Mouse (Mus musculus) kidney, postnatal 0 days (tissue): ENCODE results near the gene Ankrd6. TPM values are rescaled to one million over a fixed set of nuclear protein-coding genes. Genes with fewer than 3 reads are reported as not detected.
A peak's percentile ranks its signal among the peaks of the same experiment; 100 is the strongest.

Experiments
- ATAC-seq: fragments of 200-750 bp; cut with Nextera tagmentation; replicated peaks from 2 replicates; pipeline ENCODE4 v1.8.0; 2017; ENCODE audit warnings: low read depth, moderate number of reproducible peaks, moderate TSS enrichment, moderate library complexity; ENCODE audit not compliant: low FRiP score
- DNase-seq: peaks from one replicate; pipeline ENCODE4 v3.0.0-alpha.2; 2016; ENCODE audit warnings: low spot score
- H3K27ac ChIP-seq: fragments of 300-500 bp; sonication (generic); 2 replicates; pipeline ENCODE4 v1.5.1; 2014; ENCODE audit warnings: mild to moderate bottlenecking
- H3K27me3 ChIP-seq: fragments of 300-500 bp; sonication (generic); 2 replicates; pipeline ENCODE4 v1.6.1; 2014; ENCODE audit warnings: low read length, mixed read lengths; ENCODE audit not compliant: insufficient read depth
- H3K36me3 ChIP-seq: fragments of 300-500 bp; sonication (generic); 2 replicates; pipeline ENCODE4 v1.6.1; 2014; ENCODE audit warnings: low read length, mixed read lengths; ENCODE audit not compliant: insufficient read depth
- H3K4me1 ChIP-seq: fragments of 300-500 bp; sonication (generic); replicated peaks from 2 replicates; pipeline ENCODE4 v1.6.1; 2014; ENCODE audit warnings: antibody characterized with exemption, low read length, mixed read lengths; ENCODE audit not compliant: insufficient read depth
- H3K4me2 ChIP-seq: fragments of 300-500 bp; sonication (generic); 2 replicates; pipeline ENCODE4 v1.6.1; 2014; ENCODE audit warnings: mild to moderate bottlenecking, low read length, moderate library complexity, mixed read lengths
- H3K4me3 ChIP-seq: fragments of 300-500 bp; sonication (generic); replicated peaks from 2 replicates; pipeline ENCODE4 v1.5.1; 2014; ENCODE audit warnings: low read depth, low read length
- H3K9ac ChIP-seq: fragments of 300-500 bp; sonication (generic); 2 replicates; pipeline ENCODE4 v1.6.1; 2014; ENCODE audit warnings: low read depth, low read length
- H3K9me3 ChIP-seq: fragments of 300-500 bp; sonication (generic); replicated peaks from 2 replicates; pipeline ENCODE4 v1.6.1; 2016; ENCODE audit warnings: low read length, inconsistent platforms, mixed read lengths
- CTCF ChIP-seq: IDR thresholded peaks from 2 replicates; pipeline ENCODE4 v1.5.1; 2016; ENCODE audit warnings: antibody characterized with exemption, low read depth, mild to moderate bottlenecking, moderate library complexity
- WGBS: fragments of 180-500 bp; shearing (Covaris S2); extraction: QIAGEN DNeasy Blood & Tissue Kit; methylation state at CpG from one replicate; pipeline ENCODE4 v1.1.7; 2014; 5-methylcytosine and 5-hydroxymethylcytosine counted together
- polyA plus RNA-seq: library from polyadenylated mRNA; unstranded; fragments of >200 nt; fragmentation: Nextera tagmentation; extraction: Ambion mirVana; gene quantifications from 2 replicates; pipeline ENCODE4 v1.2.1, GENCODE M21; 2015

Gene Ankrd6
- polyA plus RNA-seq, 1 experiment from 2014 or later: 9.2 TPM

- Histone ChIP-seq H3K27ac (peak overlapping the region; percentile 54; the same call in 1 of the 2 replicates), H3K4me2 (peak overlapping the region; percentile 19; the same call in 1 of the 2 replicates), H3K9ac (0 out of 2 replicates have a peak overlapping the region, but pooled peaks have one; percentile 13), H3K9me3 (no peaks in the 10 kb centered on the region), H3K36me3 (no peaks in the 10 kb centered on the region), H3K4me3 (no peak overlapping the region), H3K4me1 (no peaks in the 10 kb centered on the region), H3K27me3 (no peaks in the 10 kb centered on the region)
- WGBS: 16% methylated on average over 10 of the region's 10 CpGs
- no peak for TF ChIP-seq CTCF
- no peak for ATAC-seq
- no peak for DNase-seq
Measured at GRCm38 (mm10) chr4:32923436-32923835, 27.2 kb downstream of the Ankrd6 start.

GRCm38 (mm10) chr4:32922871-32923270 is 27.8 kb downstream of the Ankrd6 start:
- no peaks in the 10 kb centered on the region for H3K36me3 ChIP-seq
- no peak overlapping the region for H3K9ac ChIP-seq
- no peak overlapping the region for H3K4me3 ChIP-seq
- H3K27ac ChIP-seq: no peak overlapping the region
- H3K27me3 ChIP-seq: no peaks in the 10 kb centered on the region
- no peaks in the 10 kb centered on the region for H3K9me3 ChIP-seq
- no peaks in the 10 kb centered on the region for H3K4me1 ChIP-seq
- WGBS: 96% methylated on average over 1 of the region's 1 CpGs
- ATAC-seq: no peak
- H3K4me2 ChIP-seq: no peak overlapping the region
- TF ChIP-seq CTCF: no peak
- DNase-seq: no peak

GRCm38 (mm10) chr4:32920863-32921262 is 29.8 kb downstream of the Ankrd6 start:
- no peak for DNase-seq
- Histone ChIP-seq H3K9me3 (no peaks in the 10 kb centered on the region), H3K4me2 (no peak overlapping the region), H3K27me3 (no peaks in the 10 kb centered on the region), H3K4me3 (no peak overlapping the region), H3K9ac (no peak overlapping the region), H3K27ac (no peak overlapping the region), H3K36me3 (no peaks in the 10 kb centered on the region), H3K4me1 (peaks cover 8% of the 10 kb centered on the region)
- 73% methylated on average over 7 of the region's 7 CpGs for WGBS
- no peak for ATAC-seq
- no peak for TF ChIP-seq CTCF

DNA sequence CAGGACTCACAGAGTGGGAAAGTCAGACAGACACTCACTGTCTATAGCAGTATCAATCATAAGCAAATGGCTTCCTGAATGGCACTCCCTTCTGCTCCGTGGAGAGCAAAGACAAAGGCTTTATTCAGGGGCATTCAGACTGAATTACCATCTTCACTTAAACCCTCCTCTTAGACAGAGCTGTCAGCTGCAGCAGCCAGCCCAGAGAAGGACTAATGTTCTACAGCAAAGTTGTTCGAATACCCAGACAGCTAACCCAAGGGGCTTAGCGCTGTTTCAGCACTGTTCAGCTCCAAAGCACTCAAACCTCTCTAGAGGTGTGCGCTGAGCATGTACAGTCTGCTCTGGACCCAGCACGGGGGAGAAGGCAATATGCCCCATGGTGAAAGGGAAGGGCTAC is 32.1 kb downstream of the Ankrd6 start:
- H3K9ac ChIP-seq: no peak overlapping the region
- no peaks in the 10 kb centered on the region for H3K27me3 ChIP-seq
- WGBS: 64% methylated on average over 5 of the region's 5 CpGs
- H3K4me3 ChIP-seq: no peak overlapping the region
- no peaks in the 10 kb centered on the region for H3K9me3 ChIP-seq
- DNase-seq: no peak
- TF ChIP-seq CTCF: no peak
- no peak for ATAC-seq
- H3K27ac ChIP-seq: no peak overlapping the region
- H3K4me2 ChIP-seq: no peak overlapping the region
- H3K36me3 ChIP-seq: no peaks in the 10 kb centered on the region
- peaks cover 15% of the 10 kb centered on the region for H3K4me1 ChIP-seq

DNA sequence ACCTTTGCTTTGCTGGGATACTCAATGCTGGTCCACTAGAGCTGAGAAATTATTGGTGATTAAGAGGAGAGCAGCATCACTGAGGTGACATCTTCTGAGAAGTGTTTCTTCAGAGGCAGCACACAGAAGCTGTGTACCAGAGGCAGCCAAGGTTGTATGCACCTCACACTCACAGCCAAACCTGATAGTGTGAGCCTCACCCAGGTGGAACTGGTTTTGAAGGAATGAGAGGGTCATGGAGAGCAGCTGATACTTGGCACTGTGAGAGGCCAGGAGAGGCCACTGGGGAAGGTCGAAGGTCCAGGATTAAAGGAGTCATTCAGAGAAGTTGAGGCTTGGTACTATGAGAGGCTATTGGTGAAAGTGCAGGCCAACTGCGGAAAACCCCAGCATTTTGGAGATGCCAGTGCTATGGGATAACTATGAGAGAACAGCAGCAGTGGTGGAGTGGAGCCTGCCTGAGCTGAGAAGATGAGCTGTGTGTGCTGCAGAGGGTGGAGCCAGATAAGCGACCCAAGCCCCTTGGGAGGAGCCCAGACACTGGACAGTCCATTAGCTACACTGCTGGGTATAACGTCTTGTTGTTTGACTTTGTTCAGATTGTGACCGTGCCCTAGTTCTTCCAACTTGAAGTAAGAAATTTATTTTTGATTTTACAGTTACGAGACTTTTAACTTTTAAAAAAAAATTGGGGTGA is 33.8 kb downstream of the Ankrd6 start:
- DNase-seq (peak; percentile 42), ATAC-seq (peak; percentile 42)
- TF ChIP-seq CTCF: no peak
- Histone ChIP-seq H3K27me3 (no peaks in the 10 kb centered on the region), H3K36me3 (no peaks in the 10 kb centered on the region), H3K4me2 (no peak overlapping the region), H3K4me3 (no peak overlapping the region), H3K9ac (no peak overlapping the region), H3K4me1 (peaks cover 15% of the 10 kb centered on the region), H3K9me3 (no peaks in the 10 kb centered on the region), H3K27ac (peak overlapping the region; percentile 82)
- 47% methylated on average over 6 of the region's 6 CpGs for WGBS

- no peaks in the 10 kb centered on the region for H3K9me3 ChIP-seq
- peaks cover 15% of the 10 kb centered on the region for H3K4me1 ChIP-seq
- 8% methylated on average over 8 of the region's 8 CpGs for WGBS
- peak; percentile 99 for ATAC-seq
- no peak for TF ChIP-seq CTCF
- H3K36me3 ChIP-seq: no peaks in the 10 kb centered on the region
- DNase-seq: peak; percentile 95
- no peak overlapping the region for H3K4me3 ChIP-seq
- peak overlapping the region; percentile 5; the same call in 1 of the 2 replicates for H3K9ac ChIP-seq
- H3K27ac ChIP-seq: peak overlapping the region; percentile 82
- H3K27me3 ChIP-seq: no peaks in the 10 kb centered on the region
- peak overlapping the region; percentile 4; the same call in 1 of the 2 replicates for H3K4me2 ChIP-seq
Measured at GRCm38 (mm10) chr4:32915928-32916327, 34.7 kb downstream of the Ankrd6 start.
